Mouse (Mus musculus) liver, postnatal 0 days (tissue): ENCODE results near the gene Rpl14. TPM values are rescaled to one million over a fixed set of nuclear protein-coding genes. Genes with fewer than 3 reads are reported as not detected.

Experiments used
- ATAC-seq: fragments of 200-750 bp; cut with Nextera tagmentation; 2 replicates; pipeline ENCODE4 v1.8.0; 2017; ENCODE audit warnings: mild to moderate bottlenecking, moderate library complexity
- DNase-seq: peaks from one replicate; pipeline ENCODE4 v3.0.0-alpha.2; 2016
- H3K27ac ChIP-seq: fragments of 300-500 bp; sonication (generic); 2 replicates; pipeline ENCODE4 v1.5.1; 2014; ENCODE audit warnings: antibody characterized with exemption, moderate library complexity, mild to moderate bottlenecking, low read depth
- H3K27me3 ChIP-seq: fragments of 300-500 bp; sonication (generic); 2 replicates; pipeline ENCODE4 v1.6.1; 2014; ENCODE audit warnings: low read length, control low read depth, mixed read lengths; ENCODE audit not compliant: insufficient read depth
- H3K36me3 ChIP-seq: fragments of 300-500 bp; sonication (generic); replicated peaks from 2 replicates; pipeline ENCODE4 v1.6.1; 2014; ENCODE audit warnings: mild to moderate bottlenecking, control low read depth, low read length, moderate library complexity, mixed read lengths; ENCODE audit not compliant: insufficient read depth
- H3K4me1 ChIP-seq: fragments of 300-500 bp; sonication (generic); 2 replicates; pipeline ENCODE4 v1.6.1; 2014; ENCODE audit warnings: antibody characterized with exemption, mild to moderate bottlenecking, control low read depth; ENCODE audit not compliant: insufficient read depth
- H3K4me2 ChIP-seq: fragments of 300-500 bp; sonication (generic); 2 replicates; pipeline ENCODE4 v1.6.1; 2014; ENCODE audit warnings: low read depth, mild to moderate bottlenecking, low read length, moderate library complexity, mixed read lengths
- H3K4me3 ChIP-seq: fragments of 300-500 bp; sonication (generic); 2 replicates; pipeline ENCODE4 v1.5.1; 2014; ENCODE audit warnings: low read depth, low read length
- H3K9ac ChIP-seq: fragments of 300-500 bp; sonication (generic); replicated peaks from 2 replicates; pipeline ENCODE4 v1.6.1; 2014; ENCODE audit warnings: mild to moderate bottlenecking, moderate library complexity
- H3K9me3 ChIP-seq: fragments of 300-500 bp; sonication (generic); 2 replicates; pipeline ENCODE4 v1.6.1; 2016; ENCODE audit warnings: mild to moderate bottlenecking, control low read depth, low read length, mixed read lengths
- CTCF ChIP-seq: sonication (generic); IDR thresholded peaks from 2 replicates; pipeline ENCODE4 v1.5.1; 2016; ENCODE audit warnings: antibody characterized with exemption, low read depth
- EP300 ChIP-seq: IDR thresholded peaks from 2 replicates; pipeline ENCODE4 v1.6.1; 2016; ENCODE audit warnings: antibody characterized with exemption, low read depth, mild to moderate bottlenecking
- WGBS: fragments of 180-500 bp; shearing (Covaris S2); extraction: QIAGEN DNeasy Blood & Tissue Kit; methylation state at CpG from one replicate; pipeline ENCODE4 v1.1.7; 2014; ENCODE audit not compliant: insufficient replicate concordance; 5-methylcytosine and 5-hydroxymethylcytosine counted together
- polyA plus RNA-seq: library from polyadenylated mRNA; unstranded; fragments of >200 nt; fragmentation: Nextera tagmentation; extraction: Ambion mirVana; gene quantifications from 2 replicates; pipeline ENCODE4 v1.2.1, GENCODE M21; 2015

Rpl14 gene
- polyA plus RNA-seq, 1 experiment from 2014 or later = 422 TPM

- ATAC-seq = no peak
- Histone ChIP-seq H3K9ac (no peak overlapping the region), H3K4me2 (no peak overlapping the region), H3K36me3 (no peaks in the 10 kb centered on the region), H3K4me1 (0 out of 2 replicates have a peak, but pooled peaks cover 2% of the 10 kb centered on the region), H3K4me3 (no peak overlapping the region), H3K27ac (no peak overlapping the region), H3K9me3 (no peaks in the 10 kb centered on the region), H3K27me3 (peaks cover 16% of the 10 kb centered on the region; the same call in 1 of the 2 replicates)
- 80% methylated on average over 9 of the region's 9 CpGs for WGBS
- no peak for DNase-seq
- TF ChIP-seq EP300 (no peak), CTCF (no peak)
Measured at GRCm38 (mm10) chr9:120546482-120546881, 24.8 kb upstream of the Rpl14 start.

GRCm38 (mm10) chr9:120547026-120547668 lies 24.1 kb upstream of the Rpl14 start:
- peaks cover 11% of the 10 kb centered on the region; the same call in 1 of the 2 replicates for H3K27me3 ChIP-seq
- H3K9ac ChIP-seq = no peak overlapping the region
- 0 out of 2 replicates have a peak, but pooled peaks cover 2% of the 10 kb centered on the region for H3K4me1 ChIP-seq
- TF ChIP-seq CTCF = no peak
- no peak for TF ChIP-seq EP300
- no peak for DNase-seq
- no peak overlapping the region for H3K27ac ChIP-seq
- H3K9me3 ChIP-seq = no peaks in the 10 kb centered on the region
- H3K4me2 ChIP-seq = 0 out of 2 replicates have a peak overlapping the region, but pooled peaks have one; percentile 13
- no peak for ATAC-seq
- 18% methylated on average over 16 of the region's 16 CpGs for WGBS
- H3K36me3 ChIP-seq = no peaks in the 10 kb centered on the region
- H3K4me3 ChIP-seq = no peak overlapping the region

GRCm38 (mm10) chr9:120550778-120551177 lies 20.5 kb upstream of the Rpl14 start:
- WGBS = 83% methylated on average over 9 of the region's 9 CpGs
- H3K9me3 ChIP-seq = no peaks in the 10 kb centered on the region
- 0 out of 2 replicates have a peak, but pooled peaks cover 12% of the 10 kb centered on the region for H3K27me3 ChIP-seq
- H3K4me2 ChIP-seq = no peak overlapping the region
- DNase-seq (no peak), ATAC-seq (no peak)
- 0 out of 2 replicates have a peak, but pooled peaks cover 1% of the 10 kb centered on the region for H3K4me1 ChIP-seq
- no peaks in the 10 kb centered on the region for H3K36me3 ChIP-seq
- no peak overlapping the region for H3K9ac ChIP-seq
- no peak for TF ChIP-seq CTCF
- no peak for TF ChIP-seq EP300
- H3K4me3 ChIP-seq = no peak overlapping the region
- H3K27ac ChIP-seq = no peak overlapping the region

GRCm38 (mm10) chr9:120563590-120563989 lies 7.7 kb upstream of the Rpl14 start:
- H3K4me2 ChIP-seq = no peak overlapping the region
- no peaks in the 10 kb centered on the region for H3K4me1 ChIP-seq
- no peaks in the 10 kb centered on the region for H3K9me3 ChIP-seq
- WGBS = 55% methylated on average over 3 of the region's 3 CpGs
- ATAC-seq (no peak), DNase-seq (no peak)
- H3K9ac ChIP-seq = no peak overlapping the region
- no peak overlapping the region for H3K27ac ChIP-seq
- no peaks in the 10 kb centered on the region for H3K36me3 ChIP-seq
- TF ChIP-seq EP300 (no peak), CTCF (no peak)
- H3K4me3 ChIP-seq = no peak overlapping the region
- no peaks in the 10 kb centered on the region for H3K27me3 ChIP-seq

GRCm38 (mm10) chr9:120564247-120564646 lies 7.0 kb upstream of the Rpl14 start:
- no peaks in the 10 kb centered on the region for H3K4me1 ChIP-seq
- WGBS = 53% methylated on average over 2 of the region's 2 CpGs
- no peak overlapping the region for H3K9ac ChIP-seq
- no peaks in the 10 kb centered on the region for H3K9me3 ChIP-seq
- no peaks in the 10 kb centered on the region for H3K36me3 ChIP-seq
- DNase-seq = no peak
- no peak for ATAC-seq
- H3K27me3 ChIP-seq = no peaks in the 10 kb centered on the region
- no peak overlapping the region for H3K27ac ChIP-seq
- no peak overlapping the region for H3K4me2 ChIP-seq
- TF ChIP-seq EP300 (no peak), CTCF (no peak)
- no peak overlapping the region for H3K4me3 ChIP-seq

GRCm38 (mm10) chr9:120566384-120566783 lies 4.9 kb upstream of the Rpl14 start:
- Histone ChIP-seq H3K9me3 (no peaks in the 10 kb centered on the region), H3K27ac (no peak overlapping the region), H3K4me3 (no peak overlapping the region), H3K4me2 (no peak overlapping the region), H3K9ac (no peak overlapping the region), H3K27me3 (no peaks in the 10 kb centered on the region), H3K4me1 (peaks cover 9% of the 10 kb centered on the region), H3K36me3 (no peaks in the 10 kb centered on the region)
- TF ChIP-seq CTCF = no peak
- DNase-seq = no peak
- no peak for ATAC-seq
- 76% methylated on average over 5 of the region's 5 CpGs for WGBS
